Mouse (Mus musculus): Measurements from ENCODE around the gene Muc15.

DNA sequence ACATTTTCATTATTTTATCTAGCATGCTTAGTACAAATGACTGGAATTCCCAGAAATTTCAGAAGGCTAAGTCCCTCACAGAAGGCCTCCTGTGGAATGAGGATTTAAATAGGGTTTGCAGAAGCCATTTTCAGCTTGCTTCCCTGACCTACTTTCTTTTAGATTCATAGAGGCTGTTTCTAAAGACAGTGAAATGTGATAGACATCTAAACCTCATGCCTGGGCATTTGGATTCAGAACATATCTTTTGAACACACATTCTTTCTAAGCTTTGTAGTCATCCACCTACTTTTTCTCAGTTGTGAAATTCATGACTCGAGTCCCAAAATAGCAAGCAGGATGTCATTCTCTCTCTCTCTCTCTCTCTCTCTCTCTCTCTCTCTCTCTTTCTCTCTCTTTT lies 1.1 kb downstream of the Muc15 start:
- no peak for TF ChIP-seq TCF12 (IDR thresholded peaks at IDR 0.05; ENCODE audit: insufficient read depth, poor library complexity, severe bottlenecking)
- TF ChIP-seq POLR2A (IDR thresholded peaks at IDR 0.05; ENCODE audit: insufficient read length, low read depth), result no peak
